Mouse (Mus musculus): Measurements from ENCODE around the gene Slc2a5.

DNA sequence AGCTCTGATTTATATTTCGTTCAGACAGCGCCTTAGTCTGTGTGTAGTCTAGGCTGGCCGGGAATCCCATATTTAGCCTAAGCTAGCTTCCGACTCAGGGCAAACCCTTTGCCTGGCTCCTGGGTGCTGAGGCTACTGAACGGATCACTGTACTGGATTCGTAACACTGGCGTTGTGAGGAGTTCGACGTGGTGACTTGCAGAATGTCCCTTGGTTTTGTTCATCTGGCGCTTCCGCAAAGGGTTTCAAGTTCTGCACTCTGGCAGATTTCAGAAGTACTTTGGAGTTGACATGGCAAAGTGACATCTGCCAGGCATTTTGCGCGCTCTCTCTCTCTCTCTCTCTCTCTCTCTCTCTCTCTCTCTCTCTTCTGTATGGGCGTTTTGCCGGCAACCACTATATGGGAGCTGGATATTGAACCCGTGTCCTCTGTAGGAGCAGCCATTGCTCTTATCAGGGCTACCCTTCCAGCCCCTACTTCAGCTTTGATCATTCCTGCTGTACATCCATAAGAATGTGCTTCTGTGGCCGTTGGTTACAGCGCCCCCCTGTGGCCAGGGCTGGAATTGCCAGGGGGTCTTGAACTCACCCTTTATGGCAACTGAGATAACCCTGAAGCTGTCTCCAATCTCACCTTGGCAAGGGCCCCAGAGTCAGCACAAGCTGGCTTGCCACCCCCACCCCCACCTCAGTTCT, 27.0 kb upstream of the Slc2a5 start:
- no peak for TF ChIP-seq POLR2A (IDR thresholded peaks at IDR 0.05; ENCODE audit: borderline replicate concordance, extremely low read depth, low read depth, low read length)
- TF ChIP-seq CTCF (IDR thresholded peaks at IDR 0.05; ENCODE audit: insufficient read depth, low read length): peak; percentile 59
